Mouse (Mus musculus): ENCODE measurements around the gene Clca3a1.

- TF ChIP-seq CTCF (IDR thresholded peaks at IDR 0.05; ENCODE audit: low read depth) (no peak), EP300 (IDR thresholded peaks at IDR 0.05; ENCODE audit: low read depth) (no peak)
Measured at GRCm38 (mm10) chr3:144683136-144683814, 77.5 kb downstream of the Clca3a1 start.
